Mouse (Mus musculus) lung, postnatal 0 days (tissue): Measurements from ENCODE around the gene Sumo1.

Source experiments
- CTCF ChIP-seq: IDR thresholded peaks from 2 replicates; pipeline ENCODE4 v1.5.1; 2016; ENCODE audit warnings: antibody characterized with exemption, mild to moderate bottlenecking
- EP300 ChIP-seq: IDR thresholded peaks from 2 replicates; pipeline ENCODE4 v1.6.1; 2016; ENCODE audit warnings: antibody characterized with exemption, mild to moderate bottlenecking, control low read depth

DNA sequence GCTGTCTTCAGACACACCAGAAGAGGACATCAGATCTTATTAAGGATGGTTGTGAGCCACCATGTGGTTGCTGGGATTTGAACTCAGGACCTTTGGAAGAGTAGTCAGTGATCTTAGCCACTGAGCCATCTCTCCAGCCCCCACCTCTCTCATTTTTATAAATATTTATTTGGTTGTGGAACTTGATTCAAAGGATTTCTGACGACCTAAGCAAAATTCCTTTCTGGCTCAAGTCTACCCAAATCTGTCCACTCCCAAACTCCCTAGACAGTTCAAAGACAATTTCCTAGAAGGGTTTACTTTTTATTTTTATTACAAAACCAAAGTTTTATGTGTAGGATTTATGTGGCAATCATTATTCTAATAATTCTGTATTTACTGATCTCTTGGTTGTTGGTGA lies 81.4 kb downstream of the Sumo1 start:
- TF ChIP-seq CTCF: no peak
- no peak for TF ChIP-seq EP300
